Mouse (Mus musculus): ENCODE results near the gene Lama5.

Gene Lama5

DNA sequence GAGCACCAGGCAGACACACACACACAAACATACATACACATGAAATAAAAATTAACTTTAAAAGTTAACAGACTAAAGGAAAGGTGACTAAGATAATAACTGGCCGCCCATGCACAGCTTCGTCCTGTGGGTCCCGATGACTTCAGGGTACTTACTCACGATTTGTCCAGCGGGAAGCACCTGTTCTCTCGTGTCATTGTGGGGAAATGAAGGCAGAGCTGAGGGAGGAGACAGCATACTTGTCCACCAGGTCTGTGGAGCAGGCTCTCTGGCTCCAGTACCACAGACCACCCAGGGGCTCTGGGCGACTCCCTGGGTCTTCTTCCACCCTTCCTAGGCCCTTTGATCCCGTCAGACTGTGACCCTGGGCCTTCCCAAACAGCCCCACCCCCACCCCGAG, 24.4 kb downstream of the Lama5 start:
- DNase-seq (ENCODE audit: inconsistent age in 2 of 2, low spot score in 1 of 2): no peak

DNA sequence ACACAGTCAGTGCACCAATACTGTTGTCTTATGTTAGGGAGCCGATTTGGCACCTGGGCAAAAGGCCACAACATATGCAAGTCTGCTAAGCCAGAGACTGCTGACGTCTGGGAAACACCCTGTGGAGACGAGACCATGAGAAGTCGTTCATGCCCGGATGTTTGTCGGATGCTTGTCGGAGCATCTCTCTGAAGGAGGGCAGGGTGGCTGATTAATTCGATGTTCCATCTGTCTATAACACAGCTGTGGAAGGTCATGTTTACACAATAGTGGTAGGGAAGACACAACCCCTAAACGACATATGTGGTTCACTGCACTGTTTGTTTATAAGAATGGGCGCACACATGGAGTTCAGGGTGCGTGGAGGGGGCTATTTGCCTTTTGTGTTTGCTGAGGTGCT, 25.0 kb downstream of the Lama5 start:
- DNase-seq (ENCODE audit: inconsistent age in 2 of 2, low spot score in 1 of 2): no peak

DNA sequence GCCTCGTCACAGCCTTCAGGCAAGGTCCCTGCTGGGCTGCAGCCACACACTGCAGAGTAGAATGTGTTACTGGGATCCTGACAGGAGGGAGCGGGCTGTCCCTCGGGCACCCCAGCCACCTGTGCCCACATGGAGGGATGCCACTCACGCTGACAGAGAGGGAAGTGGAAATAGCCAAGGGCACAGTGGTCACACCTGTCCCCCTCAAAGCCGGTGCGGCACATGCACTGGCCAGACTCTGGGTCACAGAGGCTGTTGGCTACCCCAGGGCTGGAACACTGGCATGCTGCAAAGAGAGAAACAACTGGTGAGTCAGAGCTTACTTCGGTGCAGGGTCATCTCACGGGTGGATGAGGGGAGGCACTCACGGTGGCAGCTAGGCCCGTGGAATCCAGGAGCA, 26.9 kb downstream of the Lama5 start:
- DNase-seq (ENCODE audit: inconsistent age in 2 of 2, low spot score in 1 of 2): peak; percentile 48 to 79

DNA sequence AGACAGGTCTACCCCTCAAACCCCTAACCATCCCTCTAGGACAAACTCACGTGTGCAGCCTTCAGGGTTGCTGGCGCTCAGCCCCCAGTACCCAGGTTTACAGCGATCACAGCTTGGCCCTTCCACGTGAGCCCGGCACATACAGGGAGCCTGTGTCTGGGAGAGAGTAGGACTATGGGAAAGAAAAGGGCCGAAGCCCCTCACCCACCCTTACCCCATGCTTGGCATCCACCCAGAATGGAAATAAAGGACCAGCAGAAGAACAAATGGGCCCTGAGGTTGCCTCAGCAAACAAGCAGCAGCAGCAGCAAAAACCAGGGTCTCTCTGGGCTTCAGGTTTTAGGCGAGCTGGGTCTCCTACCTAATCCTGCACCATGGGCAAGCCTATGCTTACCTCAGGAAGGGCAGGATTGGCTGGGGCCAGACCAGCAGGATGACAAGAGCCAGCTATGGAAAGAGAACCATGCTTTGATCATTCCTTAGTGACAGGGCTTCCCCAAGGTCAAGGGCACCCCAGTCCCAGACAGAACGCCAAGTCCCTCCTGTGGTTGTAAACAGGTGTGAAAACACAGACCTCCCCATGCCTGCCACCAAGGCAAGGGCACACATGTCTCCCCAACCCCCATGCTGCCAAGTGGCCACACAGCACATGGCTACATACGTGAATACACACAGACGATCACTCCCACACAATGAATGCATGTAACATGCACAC, 28.2 kb downstream of the Lama5 start:
- peak; percentile 78 to 79 for DNase-seq (ENCODE audit: inconsistent age in 2 of 2, low spot score in 1 of 2)

DNA sequence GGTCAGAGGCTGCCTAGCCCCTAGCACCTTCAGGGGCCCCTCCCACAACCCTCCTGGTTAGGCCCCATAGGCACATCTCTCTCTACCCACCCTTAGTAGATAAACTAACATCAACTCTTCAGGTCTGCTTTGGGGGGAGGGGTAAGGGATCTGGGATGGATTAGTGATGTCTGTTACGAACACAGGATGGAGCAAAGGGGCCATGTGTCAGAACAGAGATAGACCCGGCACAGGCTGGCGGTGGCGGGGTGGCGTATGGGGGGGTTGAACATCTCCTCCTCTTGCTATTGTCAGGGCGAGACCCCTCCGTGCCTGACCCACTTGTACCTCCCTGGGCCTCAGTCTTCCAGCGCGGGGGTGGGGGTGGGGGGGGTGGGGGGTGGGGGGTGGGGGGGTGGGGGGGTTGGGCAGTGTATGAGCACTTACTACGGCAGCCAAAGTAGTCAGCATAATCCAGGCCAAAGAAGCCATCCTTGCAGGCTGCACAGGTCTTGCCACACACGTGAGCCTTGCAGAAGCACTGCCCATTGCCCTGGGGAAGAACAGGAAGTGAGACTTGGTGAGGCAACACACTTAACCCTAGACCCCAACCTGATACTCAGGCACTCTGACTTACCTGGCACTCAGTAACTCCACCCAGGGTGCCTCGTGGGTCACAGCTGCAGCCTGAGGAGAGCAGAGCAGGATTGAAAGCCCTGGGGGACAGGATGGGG, 28.9 kb downstream of the Lama5 start:
- no peak for DNase-seq (ENCODE audit: inconsistent age in 2 of 2, low spot score in 1 of 2)

DNA sequence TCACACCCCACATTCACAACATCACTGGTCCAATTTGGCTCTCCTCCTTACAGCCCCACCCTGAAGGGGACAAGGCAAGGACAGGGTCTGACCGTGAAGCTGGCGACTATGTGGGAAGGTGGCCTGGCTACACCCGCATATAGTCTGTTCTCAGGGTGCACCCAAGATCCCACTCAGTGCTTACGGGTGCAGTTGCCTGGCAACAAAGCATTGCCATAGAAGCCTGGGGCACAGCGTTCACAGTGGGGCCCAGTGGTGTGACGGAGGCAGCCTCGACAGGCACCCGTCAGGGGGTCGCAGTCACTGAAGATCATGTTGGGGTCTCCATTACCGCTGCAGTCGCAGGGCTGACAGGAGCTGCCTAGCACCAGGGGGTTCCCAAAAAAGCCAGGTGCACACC, 38.3 kb downstream of the Lama5 start:
- no peak for DNase-seq (ENCODE audit: inconsistent age in 2 of 2, low spot score in 1 of 2)

DNA sequence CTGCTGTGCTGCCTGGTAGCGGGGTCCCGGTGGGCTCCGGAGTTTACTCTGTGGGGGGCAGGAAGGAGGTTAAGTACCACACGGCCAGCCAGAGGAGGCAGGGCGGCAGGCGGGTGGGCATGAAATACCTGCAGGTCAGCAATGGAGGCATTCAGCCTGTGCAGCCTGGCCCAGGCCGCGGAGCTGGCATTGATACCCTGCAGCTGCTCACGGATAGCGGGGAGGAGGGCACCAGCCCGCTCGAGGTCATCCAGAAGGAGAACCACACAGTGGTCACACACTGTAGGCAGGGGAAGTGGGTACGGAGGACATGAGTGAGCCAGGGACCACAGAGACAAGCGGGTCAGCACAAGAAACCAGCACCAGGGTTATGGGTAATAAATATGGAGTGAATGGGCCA, 40.0 kb downstream of the Lama5 start:
- no peak for DNase-seq (ENCODE audit: inconsistent age in 2 of 2, low spot score in 1 of 2)

DNA sequence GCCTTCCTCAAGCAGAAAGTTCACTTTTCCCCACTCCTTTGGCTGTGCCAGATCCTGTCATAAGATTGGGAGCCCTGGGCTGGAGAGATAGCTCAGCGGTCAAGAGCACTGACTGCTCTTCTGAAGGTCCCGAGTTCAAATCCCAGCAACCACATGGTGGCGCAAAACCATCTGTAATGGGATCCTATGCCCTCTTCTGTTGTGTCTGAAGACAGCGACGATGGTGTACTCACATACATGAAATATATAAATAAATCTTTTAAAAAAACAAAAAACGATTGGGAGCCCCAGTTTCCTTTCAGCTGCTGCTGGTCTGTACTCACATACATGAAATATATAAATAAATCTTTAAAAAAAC, 40.9 kb downstream of the Lama5 start:
- no peak for DNase-seq (ENCODE audit: inconsistent age in 2 of 2, low spot score in 1 of 2)

DNA sequence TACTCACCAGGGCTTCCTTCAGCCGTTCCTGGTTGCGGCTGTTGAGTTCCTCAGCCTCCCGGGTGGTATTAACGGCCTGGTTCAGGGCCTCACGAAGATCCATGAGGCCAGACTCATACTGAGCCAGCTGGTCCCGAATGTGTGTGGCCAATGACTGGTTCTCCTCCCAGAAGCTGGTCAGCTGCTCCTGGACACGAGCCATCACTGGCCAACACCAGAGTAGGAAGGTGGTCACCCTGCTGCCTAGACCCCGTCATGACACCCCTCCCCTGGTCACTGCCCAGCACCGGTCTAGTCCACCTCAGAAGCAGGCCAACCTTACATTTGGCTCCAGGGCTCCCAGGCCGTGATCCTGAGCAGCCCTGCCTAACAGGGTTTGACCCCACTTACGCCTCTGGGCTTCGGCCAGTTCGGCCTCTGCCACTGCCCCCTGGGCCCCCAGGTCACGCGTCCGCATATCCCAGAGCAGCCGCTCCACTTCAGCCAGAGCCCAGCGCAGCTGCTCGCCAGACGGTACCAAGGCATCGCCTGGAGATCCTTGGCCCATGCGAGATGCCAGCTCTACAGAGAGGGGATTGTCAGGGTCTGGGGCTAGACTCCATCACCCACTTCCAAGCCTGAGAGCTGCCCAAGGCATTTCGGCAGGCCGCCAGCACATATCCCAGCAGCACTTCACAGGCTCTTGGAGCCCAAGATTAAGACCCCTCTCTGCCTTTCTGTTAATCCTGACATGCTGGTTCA, 41.5 kb downstream of the Lama5 start:
- DNase-seq (ENCODE audit: inconsistent age in 2 of 2, low spot score in 1 of 2): no peak

DNA sequence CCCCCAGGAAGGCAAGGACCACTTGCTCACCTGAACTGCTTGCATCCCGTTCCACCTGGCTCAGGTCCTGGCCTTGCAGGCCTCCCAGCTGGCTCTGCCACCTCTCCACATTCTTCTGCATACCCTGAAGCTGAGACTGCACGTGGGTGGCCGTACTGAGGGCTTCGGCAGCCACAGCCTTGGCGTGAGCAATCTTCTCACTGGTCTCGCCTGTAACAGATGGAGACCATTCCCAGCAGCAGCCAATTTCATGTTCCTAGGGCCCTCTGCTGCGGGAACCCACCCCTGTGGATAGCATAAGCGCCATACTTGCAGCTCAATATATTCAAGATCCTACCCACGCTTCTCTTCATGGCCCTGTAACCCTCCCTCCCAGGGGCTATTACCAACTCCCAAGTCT, 44.1 kb downstream of the Lama5 start:
- DNase-seq (ENCODE audit: inconsistent age in 2 of 2, low spot score in 1 of 2): no peak

DNA sequence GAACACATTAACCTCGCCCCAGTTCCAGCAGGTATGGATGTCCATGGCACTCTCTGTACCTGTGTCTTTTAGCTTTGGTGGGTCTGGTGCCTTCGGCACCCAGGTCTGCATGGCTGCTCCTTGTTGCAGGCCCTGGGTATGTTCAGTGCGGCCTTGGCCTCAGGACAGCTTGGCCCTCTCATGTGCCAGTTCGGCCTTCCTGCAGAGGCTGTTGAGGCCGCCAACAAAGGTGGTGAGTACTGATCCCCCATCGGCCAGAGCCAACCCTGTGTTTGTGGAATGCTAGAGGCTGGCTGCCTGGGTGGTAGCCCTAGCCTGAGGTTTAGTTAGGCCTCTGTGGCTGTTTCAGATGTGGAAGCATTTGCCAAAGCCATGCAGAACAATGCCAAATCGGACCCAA, 49.9 kb downstream of the Lama5 start:
- DNase-seq (ENCODE audit: inconsistent age in 2 of 2, low spot score in 1 of 2): peak; percentile 47 to 65

DNA sequence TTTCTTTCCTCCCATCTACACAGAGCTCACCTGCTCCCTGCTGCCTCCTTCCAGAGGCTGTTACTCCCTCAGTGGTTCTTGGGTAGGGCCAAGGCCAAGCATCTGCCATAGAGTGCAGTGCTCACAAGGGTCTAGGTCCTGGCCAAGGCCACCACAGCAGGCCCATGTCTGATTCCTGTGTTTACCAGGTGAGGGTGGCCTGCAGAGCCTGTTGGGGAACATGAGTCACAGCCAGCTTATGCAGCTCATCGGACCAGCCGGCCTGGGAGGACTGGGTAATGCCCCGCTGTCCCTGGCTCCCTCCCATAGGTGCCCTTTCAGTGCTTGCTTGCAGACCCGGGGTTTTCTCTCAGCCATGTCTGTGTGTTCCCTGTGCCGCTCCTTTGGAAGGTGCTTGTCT, 51.5 kb downstream of the Lama5 start:
- DNase-seq (ENCODE audit: inconsistent age in 2 of 2, low spot score in 1 of 2): peak; percentile 57 to 69

DNA sequence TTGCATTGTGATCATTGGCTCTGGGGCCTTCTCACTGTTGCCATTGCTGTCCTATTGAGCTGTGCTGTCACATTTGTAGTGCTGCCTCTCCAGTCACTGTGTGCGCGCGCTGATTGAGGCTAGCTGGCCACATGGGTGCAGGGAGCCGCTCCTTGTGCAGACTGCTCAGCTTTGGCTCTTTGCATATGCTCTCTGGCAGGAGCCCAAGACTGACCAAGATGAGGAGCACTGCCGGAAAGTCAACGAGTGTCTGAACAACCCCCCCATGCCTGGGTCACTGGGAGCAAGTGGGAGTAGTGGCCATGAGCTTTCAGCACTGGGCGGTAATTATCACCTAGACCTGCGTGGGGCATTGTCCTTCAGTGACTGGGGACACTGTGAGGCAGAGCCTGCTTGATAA, 51.9 kb downstream of the Lama5 start:
- DNase-seq (ENCODE audit: inconsistent age in 2 of 2, low spot score in 1 of 2): peak; percentile 55 to 72

DNA sequence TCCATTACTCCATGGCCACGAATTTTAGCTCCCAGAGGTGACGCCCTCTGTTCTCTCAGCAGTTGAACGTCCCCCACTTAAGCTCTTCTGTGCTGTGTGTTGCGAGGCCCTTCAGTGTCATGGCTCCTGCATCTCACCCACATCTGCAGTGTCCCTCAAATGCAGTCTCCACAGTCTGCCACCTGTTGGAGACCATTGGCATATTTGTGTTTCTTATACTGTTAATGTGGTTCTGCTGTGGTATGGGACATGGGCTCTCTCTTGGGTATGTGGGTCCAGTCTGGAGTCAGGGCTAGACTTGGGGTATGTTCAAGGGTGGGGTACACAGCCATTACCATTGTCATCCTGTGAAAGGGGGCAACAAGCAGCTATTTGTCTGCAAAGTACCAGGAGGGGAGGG, 52.5 kb downstream of the Lama5 start:
- DNase-seq (ENCODE audit: inconsistent age in 2 of 2, low spot score in 1 of 2): peak in 1 of 2 experiments; percentile 57

DNA sequence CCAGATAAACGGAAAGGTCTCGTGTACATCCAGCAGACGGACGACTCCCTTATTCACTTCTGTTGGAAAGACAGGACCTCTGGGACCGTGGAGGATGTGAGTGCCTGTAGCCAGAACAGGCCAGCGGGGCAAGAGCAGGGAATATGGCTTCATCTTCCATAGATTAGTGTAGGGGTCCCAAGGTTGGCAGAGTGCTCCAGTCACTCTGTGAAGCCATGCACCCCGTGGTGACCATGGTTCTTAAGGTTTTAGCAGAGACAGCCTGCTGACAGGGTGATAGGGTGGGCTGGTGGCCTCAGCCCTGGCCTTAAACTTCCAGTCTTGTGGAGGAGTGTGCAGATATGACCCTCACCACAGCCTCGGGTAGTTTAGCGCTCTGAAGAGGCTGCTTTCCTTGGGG, 53.5 kb downstream of the Lama5 start:
- DNase-seq (ENCODE audit: inconsistent age in 2 of 2, low spot score in 1 of 2): peak in 1 of 2 experiments; percentile 70

DNA sequence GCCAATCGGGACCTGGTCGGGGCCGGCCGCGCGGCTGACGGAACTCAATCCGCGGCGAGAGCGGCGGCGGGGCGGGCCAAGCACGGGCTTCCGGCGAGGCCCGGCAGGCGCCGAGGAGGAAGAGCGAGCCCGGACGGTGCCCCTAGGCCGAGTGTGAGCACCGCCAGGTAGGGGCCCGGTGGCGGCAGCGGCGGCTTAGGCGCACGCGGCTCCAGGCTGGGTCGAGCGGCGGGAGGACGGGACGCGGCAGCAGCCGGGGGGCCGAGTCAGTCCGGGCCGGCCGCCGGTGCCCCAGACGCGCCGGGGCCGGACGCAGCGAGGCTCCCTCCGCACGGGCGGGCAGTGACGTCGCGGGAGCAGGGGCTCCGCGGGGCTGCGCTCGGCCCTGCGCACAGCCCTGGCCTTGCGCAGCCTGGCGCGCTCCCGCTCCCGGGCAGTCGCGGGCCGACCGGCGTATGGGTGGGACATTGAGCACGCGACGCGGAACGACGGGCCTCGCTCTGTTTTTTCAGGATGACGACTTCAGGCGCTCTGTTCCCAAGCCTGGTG, 54.1 kb downstream of the Lama5 start:
- DNase-seq (ENCODE audit: inconsistent age in 2 of 2, low spot score in 1 of 2): no peak

DNA sequence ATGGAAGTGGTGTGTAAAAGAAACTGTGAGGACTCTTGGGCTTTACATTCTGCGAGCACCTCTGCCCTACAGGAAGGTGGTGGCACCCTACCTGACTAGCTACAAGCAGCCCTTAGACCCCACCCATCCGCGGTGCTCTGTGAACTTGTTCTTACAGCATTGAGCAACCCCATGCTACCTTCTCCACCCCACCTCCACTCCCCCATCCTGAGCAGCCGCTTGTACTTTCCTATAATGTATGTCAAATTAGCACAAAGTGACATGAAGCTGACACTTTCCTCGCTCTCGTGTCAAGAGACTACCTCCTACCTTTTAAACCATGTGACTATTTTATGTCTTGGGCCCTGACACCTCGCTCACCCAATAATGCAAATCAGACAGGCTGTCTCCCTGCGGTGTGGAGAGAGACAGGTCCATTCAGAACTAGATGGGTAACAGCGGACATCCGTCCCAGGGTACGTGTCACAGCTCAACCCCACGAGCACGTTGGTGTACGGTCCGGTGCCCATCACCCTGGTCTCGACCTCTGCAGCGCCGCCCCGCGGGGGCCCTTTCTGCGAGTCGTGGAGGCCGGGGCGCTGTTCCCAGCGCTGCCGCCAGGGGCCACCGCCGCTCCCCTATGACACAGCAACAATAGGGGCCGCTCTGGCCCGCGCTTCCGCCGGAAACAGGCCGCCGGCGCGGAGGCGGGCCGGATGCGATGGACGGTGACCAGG, 54.7 kb downstream of the Lama5 start, which contains the start of gene Adrm1:
Adrm1 (plus strand) TSS at position 680 of the 716 bp plus-strand sequence.
- peak; percentile 99 for DNase-seq (ENCODE audit: inconsistent age in 2 of 2, low spot score in 1 of 2)

DNA sequence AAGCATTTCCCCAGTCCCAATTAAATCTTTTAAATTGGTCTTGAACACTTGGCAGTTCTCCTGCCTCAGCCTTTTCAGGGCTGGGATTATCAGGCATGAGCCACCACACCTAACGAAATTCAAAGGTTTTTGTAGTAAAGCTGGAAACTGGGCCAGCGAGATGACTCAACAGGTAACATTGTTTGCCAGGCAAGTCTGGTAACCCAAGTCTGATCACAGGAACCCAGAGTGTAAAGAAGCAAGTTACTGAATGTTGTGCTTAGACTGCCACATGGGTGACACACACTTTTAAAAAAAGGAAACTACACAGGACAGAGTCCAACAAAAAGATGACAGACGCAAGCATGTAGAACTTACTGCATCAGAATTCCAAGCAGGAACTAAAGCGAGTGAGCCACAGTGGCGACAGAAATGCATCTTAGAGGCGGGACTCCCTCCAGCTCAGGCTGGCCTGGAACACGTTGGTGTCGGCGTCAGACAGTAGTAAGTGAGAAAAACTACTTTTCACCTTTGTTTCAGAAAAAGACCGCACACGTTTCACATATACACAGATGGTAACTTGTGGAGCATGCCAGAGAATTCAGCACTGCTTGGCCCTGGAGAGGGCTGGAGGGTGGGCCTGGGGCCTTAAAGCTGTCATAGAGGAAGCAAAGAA, 55.4 kb downstream of the Lama5 start:
- peak in 1 of 2 experiments; percentile 51 for DNase-seq (ENCODE audit: inconsistent age in 2 of 2, low spot score in 1 of 2)

DNA sequence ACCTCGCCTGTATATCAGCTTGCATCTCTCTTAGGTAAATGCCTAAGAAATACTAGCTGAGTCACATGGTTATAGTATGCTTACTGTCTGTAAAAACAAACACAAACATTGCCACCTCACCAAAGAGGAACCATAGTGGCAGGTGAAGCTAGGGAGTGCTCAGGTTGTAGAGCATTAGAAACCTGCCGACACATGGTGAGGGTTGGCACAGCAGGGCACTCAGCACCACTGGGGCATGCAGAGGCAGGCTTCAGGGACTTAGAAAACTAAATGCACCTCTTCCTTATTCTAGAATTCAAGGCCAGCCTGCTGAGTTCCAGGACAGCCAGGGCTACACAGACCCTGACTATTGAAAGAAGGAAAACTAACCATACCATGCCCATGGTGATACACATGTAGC, 58.8 kb downstream of the Lama5 start:
- no peak for DNase-seq (ENCODE audit: inconsistent age in 2 of 2, low spot score in 1 of 2)

DNA sequence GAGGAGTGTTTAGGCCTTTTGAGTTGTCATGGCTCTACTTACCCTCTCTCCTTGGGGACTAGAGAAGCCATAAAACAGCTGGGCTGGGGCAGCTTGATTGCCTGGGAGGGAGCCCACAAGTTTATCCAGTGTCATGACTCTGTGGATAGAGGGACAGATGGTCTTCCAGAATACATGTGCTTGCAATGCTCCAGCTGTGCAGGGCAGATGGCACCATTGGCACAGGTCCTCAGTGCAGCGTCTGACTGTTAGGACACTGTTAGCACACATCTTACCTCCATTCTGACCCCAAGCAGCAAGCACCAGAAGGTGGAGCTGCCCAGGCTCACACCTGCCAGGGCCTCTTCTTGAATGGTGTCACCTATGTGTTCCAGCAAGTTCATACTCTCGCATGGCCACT, 59.8 kb downstream of the Lama5 start:
- DNase-seq (ENCODE audit: inconsistent age in 2 of 2, low spot score in 1 of 2): no peak

DNA sequence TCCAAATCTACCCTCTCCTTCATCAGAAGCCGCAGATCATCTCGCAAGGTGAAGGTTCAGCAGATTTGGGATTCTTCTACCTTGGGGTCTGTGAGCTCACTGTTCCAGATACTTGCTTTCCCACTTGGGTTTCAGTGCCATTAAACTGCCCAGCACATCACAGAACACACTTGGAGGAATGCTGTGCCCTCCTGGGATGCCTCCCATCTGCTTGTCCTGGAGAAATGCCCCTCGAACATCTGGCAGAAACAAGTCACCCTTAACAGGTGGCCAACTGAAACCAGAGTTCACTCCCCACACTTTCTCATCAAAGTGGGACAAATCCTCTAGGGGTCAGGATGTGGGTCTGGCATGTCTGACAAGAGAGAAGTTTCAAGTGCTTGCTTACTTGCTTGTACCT, 67.0 kb downstream of the Lama5 start:
- no peak for DNase-seq (ENCODE audit: inconsistent age in 2 of 2, low spot score in 1 of 2)

Measured in adrenal gland, adult (tissue).